Mouse (Mus musculus) liver, embryonic 11.5 days (tissue): Measurements from ENCODE around the gene Gm17334. TPM values are rescaled to one million over a fixed set of nuclear protein-coding genes. Genes with fewer than 3 reads are reported as not detected.

Experiments
- ATAC-seq: fragments of 200-750 bp; cut with Nextera tagmentation; replicated peaks from 2 replicates; pipeline ENCODE4 v1.8.0; 2017; ENCODE audit warnings: moderate number of reproducible peaks, mild to moderate bottlenecking, moderate TSS enrichment, moderate library complexity; ENCODE audit not compliant: low FRiP score
- DNase-seq: peaks from one replicate; pipeline ENCODE4 v3.0.0-alpha.2; 2017; ENCODE audit warnings: low spot score
- H3K27ac ChIP-seq: fragments of 300-500 bp; sonication (generic); 2 replicates; pipeline ENCODE4 v1.5.1; 2014; ENCODE audit warnings: mild to moderate bottlenecking, low read depth, low read length, control low read depth
- H3K27me3 ChIP-seq: fragments of 300-500 bp; sonication (generic); replicated peaks from 2 replicates; pipeline ENCODE4 v1.6.1; 2014; ENCODE audit warnings: low read length, mixed read lengths; ENCODE audit not compliant: control insufficient read depth, insufficient read depth
- H3K36me3 ChIP-seq: fragments of 300-500 bp; sonication (generic); 2 replicates; pipeline ENCODE4 v1.6.1; 2014; ENCODE audit warnings: mild to moderate bottlenecking, low read length, moderate library complexity, mixed read lengths; ENCODE audit not compliant: control insufficient read depth, insufficient read depth
- H3K4me1 ChIP-seq: fragments of 300-500 bp; sonication (generic); replicated peaks from 2 replicates; pipeline ENCODE4 v1.6.1; 2014; ENCODE audit warnings: low read length, mixed read lengths; ENCODE audit not compliant: control insufficient read depth, insufficient read depth
- H3K4me2 ChIP-seq: fragments of 300-500 bp; sonication (generic); 2 replicates; pipeline ENCODE4 v1.6.1; 2014; ENCODE audit warnings: mild to moderate bottlenecking, control low read depth, moderate library complexity
- H3K4me3 ChIP-seq: fragments of 300-500 bp; sonication (generic); 2 replicates; pipeline ENCODE4 v1.5.1; 2014; ENCODE audit warnings: low read depth, low read length, control low read depth
- H3K9ac ChIP-seq: fragments of 300-500 bp; sonication (generic); 2 replicates; pipeline ENCODE4 v1.6.1; 2014; ENCODE audit warnings: low read depth, low read length, control low read depth
- H3K9me3 ChIP-seq: fragments of 300-500 bp; sonication (generic); 2 replicates; pipeline ENCODE4 v1.6.1; 2016; ENCODE audit warnings: low read length, inconsistent platforms, mixed read lengths; ENCODE audit not compliant: control insufficient read depth
- WGBS: fragments of 180-500 bp; shearing (Covaris S2); extraction: QIAGEN DNeasy Blood & Tissue Kit; methylation state at CpG from one replicate; pipeline ENCODE4 v1.1.7; 2014; 5-methylcytosine and 5-hydroxymethylcytosine counted together
- polyA plus RNA-seq: library from polyadenylated mRNA; unstranded; fragments of >200 nt; fragmentation: Nextera tagmentation; extraction: Ambion mirVana; gene quantifications from 2 replicates; pipeline ENCODE4 v1.2.1, GENCODE M21; 2014

Gm17334 gene
- polyA plus RNA-seq, 1 experiment from 2014 or later: not detected

DNA sequence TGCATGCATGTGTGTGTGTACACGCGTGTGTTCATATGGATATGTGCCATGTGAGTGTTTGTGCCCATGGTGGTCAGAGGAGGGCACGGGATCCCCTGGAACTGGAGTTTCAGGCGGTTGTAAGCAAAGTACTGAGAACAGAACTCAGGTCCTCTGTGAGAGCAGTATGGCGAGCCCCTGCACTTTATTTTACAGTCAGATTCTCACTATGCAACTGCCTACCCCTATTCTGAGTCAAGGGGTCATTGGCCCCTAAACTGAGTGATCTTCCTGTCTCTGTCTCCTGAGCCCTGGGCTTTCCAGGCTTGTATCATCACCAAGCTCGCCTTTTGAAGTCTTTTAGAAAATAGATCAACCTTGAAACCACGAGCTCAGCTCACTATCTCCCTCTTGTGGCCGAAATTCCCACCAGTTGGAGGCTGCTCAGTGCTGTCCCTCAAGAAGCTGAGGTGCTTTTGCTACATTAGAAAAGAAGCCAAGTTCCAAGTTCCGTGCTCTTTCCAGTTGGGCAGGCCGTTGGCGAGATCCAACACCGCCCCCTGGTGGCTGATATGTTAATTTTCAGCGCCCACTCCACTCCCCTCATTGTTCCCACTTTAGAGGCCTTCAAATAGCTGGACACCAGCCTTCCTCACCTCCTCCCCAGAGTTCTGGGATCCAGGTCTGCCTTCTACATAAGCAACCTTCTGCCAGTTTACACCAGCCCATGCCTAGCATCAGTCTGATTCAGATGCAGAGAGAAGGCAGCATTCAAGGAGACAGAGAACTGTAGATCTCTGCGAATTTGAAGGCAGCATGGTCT lies 36.0 kb downstream of the Gm17334 start:
- Histone ChIP-seq H3K4me3 (no peak overlapping the region), H3K4me1 (no peaks in the 10 kb centered on the region), H3K27ac (no peak overlapping the region), H3K4me2 (no peak overlapping the region), H3K9me3 (no peaks in the 10 kb centered on the region), H3K9ac (no peak overlapping the region), H3K27me3 (no peaks in the 10 kb centered on the region), H3K36me3 (no peaks in the 10 kb centered on the region)
- 42% methylated on average over 14 of the region's 14 CpGs for WGBS
- ATAC-seq (peak; percentile 74), DNase-seq (peak; percentile 68)

DNA sequence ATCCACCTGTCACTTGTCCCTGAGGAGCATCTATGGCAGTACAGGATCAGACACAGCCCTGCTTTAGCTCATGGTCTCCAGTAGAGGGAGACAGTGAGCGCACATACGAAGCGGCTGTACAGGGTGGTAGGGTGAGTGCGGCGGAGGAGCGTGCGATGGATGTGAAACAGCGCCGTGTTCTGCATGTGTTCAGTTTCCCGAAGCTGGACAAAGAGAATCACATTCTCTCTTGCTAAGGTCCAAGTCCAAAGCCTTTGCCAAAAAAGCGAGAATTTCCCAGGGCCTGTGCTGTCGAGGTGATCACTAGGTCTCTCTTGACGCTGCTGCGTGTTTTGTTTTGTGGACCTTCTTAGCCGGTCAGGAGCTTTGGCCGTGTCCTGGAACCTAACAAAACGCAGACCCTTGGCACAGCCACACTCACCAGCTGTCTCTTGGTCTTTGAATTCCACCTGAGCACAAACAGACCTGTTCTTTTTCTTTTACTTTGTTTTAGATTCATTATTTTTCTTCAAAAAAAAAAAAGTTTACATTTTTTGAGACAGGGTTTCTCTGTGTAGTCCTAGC lies 37.2 kb downstream of the Gm17334 start:
- peak overlapping the region; percentile 0; the same call in 1 of the 2 replicates for H3K4me3 ChIP-seq
- ATAC-seq: peak; percentile 80
- peak; percentile 59 for DNase-seq
- no peak overlapping the region for H3K27ac ChIP-seq
- H3K4me2 ChIP-seq: peak overlapping the region; percentile 52
- no peak overlapping the region for H3K9ac ChIP-seq
- no peaks in the 10 kb centered on the region for H3K27me3 ChIP-seq
- no peaks in the 10 kb centered on the region for H3K9me3 ChIP-seq
- no peaks in the 10 kb centered on the region for H3K4me1 ChIP-seq
- H3K36me3 ChIP-seq: no peaks in the 10 kb centered on the region
- 32% methylated on average over 17 of the region's 17 CpGs for WGBS

DNA sequence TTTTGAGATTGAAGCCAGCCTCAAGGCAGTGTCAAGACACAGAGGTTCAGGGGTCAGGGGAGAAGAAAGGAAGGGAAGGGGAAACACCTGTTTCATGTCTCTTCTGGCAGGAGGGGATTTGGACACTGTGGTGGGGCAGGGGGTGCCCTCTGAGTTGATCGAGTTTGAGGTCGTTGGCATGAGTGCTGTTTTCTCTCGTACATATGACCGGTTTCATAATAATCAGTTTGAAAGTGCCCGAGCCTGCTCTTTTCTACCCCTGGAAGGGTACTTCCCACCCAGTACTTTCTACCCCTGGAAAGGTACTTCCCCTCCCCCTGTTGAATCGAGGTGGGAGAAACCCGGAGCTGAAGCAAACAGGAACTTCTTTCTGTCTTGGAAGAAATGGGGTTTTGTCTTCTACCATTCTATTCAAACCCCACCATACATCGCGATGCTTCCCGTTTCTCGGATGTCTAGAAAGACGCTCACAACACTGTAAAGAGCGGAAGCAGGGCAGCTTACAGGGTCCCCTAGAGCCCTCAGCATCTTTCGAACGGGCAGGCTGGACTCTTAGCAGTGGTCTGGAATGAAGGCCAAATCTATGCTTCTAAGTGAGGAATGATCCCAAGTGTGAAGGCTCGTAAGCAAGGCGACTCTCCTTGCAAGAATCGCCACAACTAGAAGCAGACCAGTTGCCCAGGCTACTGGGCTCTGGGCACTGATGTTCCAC lies 37.9 kb downstream of the Gm17334 start:
- Histone ChIP-seq H3K4me3 (peak overlapping the region; percentile 0; the same call in 1 of the 2 replicates), H3K4me2 (no peak overlapping the region; the same call in 1 of the 2 replicates), H3K36me3 (no peaks in the 10 kb centered on the region), H3K9me3 (no peaks in the 10 kb centered on the region), H3K4me1 (no peaks in the 10 kb centered on the region), H3K27me3 (no peaks in the 10 kb centered on the region), H3K27ac (no peak overlapping the region), H3K9ac (no peak overlapping the region)
- ATAC-seq (no peak), DNase-seq (no peak)
- WGBS: 62% methylated on average over 18 of the region's 18 CpGs

DNA sequence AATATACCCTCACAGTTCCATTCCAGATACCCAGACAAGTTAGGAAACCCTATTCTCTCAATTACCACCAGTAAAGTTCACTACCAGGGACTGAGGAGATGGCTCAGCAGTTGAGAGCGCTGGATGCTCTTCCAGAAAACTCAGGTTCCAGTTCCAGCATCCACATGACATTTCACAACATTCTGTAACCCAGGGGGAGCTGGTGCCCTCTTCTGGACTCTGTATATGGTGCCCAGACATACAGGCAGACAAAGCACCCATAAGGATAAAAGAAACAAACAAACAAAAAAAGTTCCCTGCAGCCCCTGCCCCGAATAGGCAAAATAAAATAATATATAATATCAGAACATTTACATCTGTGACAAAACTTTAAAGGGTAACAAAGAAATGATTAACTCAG lies 38.6 kb downstream of the Gm17334 start:
- H3K4me3 ChIP-seq: no peak overlapping the region
- no peak for ATAC-seq

GRCm38 (mm10) chr11:53733824-53734223 lies 39.2 kb downstream of the Gm17334 start:
- no peak overlapping the region for H3K4me2 ChIP-seq
- DNase-seq (no peak), ATAC-seq (no peak)
- WGBS: 80% methylated on average over 7 of the region's 7 CpGs
- H3K4me3 ChIP-seq: no peak overlapping the region
- no peaks in the 10 kb centered on the region for H3K36me3 ChIP-seq
- no peak overlapping the region for H3K9ac ChIP-seq
- H3K9me3 ChIP-seq: no peaks in the 10 kb centered on the region
- H3K4me1 ChIP-seq: no peaks in the 10 kb centered on the region
- H3K27me3 ChIP-seq: no peaks in the 10 kb centered on the region
- no peak overlapping the region for H3K27ac ChIP-seq

More for the DNA sequence above, 38.6 kb downstream of the Gm17334 start:
- Histone ChIP-seq H3K27me3 (no peaks in the 10 kb centered on the region), H3K4me1 (no peaks in the 10 kb centered on the region), H3K9ac (no peak overlapping the region), H3K36me3 (no peaks in the 10 kb centered on the region), H3K4me2 (no peak overlapping the region), H3K9me3 (no peaks in the 10 kb centered on the region), H3K27ac (no peak overlapping the region)
- 78% methylated on average over 2 of the region's 2 CpGs for WGBS
- no peak for DNase-seq

DNA sequence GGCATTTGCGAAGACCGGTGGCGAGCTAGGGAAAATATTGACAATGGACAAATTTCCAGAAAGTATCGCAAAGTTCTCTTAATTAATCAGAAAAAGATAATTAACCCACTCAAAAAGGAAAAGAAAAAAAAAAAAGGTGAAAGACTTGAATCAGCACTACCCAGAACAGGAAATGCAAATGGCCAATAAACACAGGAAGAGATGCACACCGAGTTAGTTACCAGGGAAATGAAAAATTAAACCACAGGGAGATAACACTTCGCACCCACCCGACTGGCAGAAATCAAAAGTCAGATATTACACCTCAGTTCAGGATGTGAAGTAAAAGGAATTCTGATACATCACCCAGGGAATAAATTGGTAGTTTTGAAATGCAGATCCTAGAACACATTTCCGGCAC lies 40.7 kb downstream of the Gm17334 start:
- Histone ChIP-seq H3K4me2 (no peak overlapping the region), H3K27ac (no peak overlapping the region), H3K9ac (no peak overlapping the region), H3K36me3 (no peaks in the 10 kb centered on the region), H3K4me3 (no peak overlapping the region), H3K4me1 (no peaks in the 10 kb centered on the region), H3K27me3 (no peaks in the 10 kb centered on the region), H3K9me3 (no peaks in the 10 kb centered on the region)
- no peak for ATAC-seq
- DNase-seq: no peak
- WGBS: 71% methylated on average over 8 of the region's 8 CpGs

GRCm38 (mm10) chr11:53731457-53731856 lies 41.5 kb downstream of the Gm17334 start:
- no peak overlapping the region for H3K4me3 ChIP-seq
- H3K9ac ChIP-seq: no peak overlapping the region
- H3K9me3 ChIP-seq: no peaks in the 10 kb centered on the region
- no peak for ATAC-seq
- H3K27ac ChIP-seq: no peak overlapping the region
- H3K4me1 ChIP-seq: no peaks in the 10 kb centered on the region
- H3K27me3 ChIP-seq: no peaks in the 10 kb centered on the region
- 92% methylated on average over 7 of the region's 7 CpGs for WGBS
- DNase-seq: no peak
- no peaks in the 10 kb centered on the region for H3K36me3 ChIP-seq
- no peak overlapping the region for H3K4me2 ChIP-seq
